Mouse (Mus musculus) cortical plate, adult 2 months (tissue): ENCODE data around the gene Jakmip3.

Experiments
- CTCF ChIP-seq: fragments of 200-500 bp; IDR thresholded peaks from 2 replicates; pipeline ENCODE4 v1.5.1; 2011; ENCODE audit warnings: mild to moderate bottlenecking, control low read depth, low read length; ENCODE audit not compliant: insufficient read depth; ENCODE audit errors: extremely low read depth
- POLR2A ChIP-seq: fragments of 200-500 bp; IDR thresholded peaks from 2 replicates; pipeline ENCODE4 v1.6.1; 2011; ENCODE audit warnings: mild to moderate bottlenecking, low read length, control low read depth; ENCODE audit not compliant: insufficient read depth; ENCODE audit errors: extremely low read depth

- TF ChIP-seq POLR2A (no peak), CTCF (no peak)
Measured at GRCm38 (mm10) chr7:138948309-138948708, 7.8 kb downstream of the Jakmip3 start.
